Mouse (Mus musculus): Measurements from ENCODE around the gene Gadd45g. TPM values are rescaled to one million over a fixed set of nuclear protein-coding genes. Genes with fewer than 3 reads are reported as not detected.

Gadd45g gene
- polyA plus RNA-seq (2014; fragmentation: Illumina TruSeq; extraction: RNeasy Lipid Tissue Mini Kit (QIAGEN cat#74804); ENCODE audit: insufficient read depth, low read depth, low replicate concordance), result 34.2 TPM

DNA sequence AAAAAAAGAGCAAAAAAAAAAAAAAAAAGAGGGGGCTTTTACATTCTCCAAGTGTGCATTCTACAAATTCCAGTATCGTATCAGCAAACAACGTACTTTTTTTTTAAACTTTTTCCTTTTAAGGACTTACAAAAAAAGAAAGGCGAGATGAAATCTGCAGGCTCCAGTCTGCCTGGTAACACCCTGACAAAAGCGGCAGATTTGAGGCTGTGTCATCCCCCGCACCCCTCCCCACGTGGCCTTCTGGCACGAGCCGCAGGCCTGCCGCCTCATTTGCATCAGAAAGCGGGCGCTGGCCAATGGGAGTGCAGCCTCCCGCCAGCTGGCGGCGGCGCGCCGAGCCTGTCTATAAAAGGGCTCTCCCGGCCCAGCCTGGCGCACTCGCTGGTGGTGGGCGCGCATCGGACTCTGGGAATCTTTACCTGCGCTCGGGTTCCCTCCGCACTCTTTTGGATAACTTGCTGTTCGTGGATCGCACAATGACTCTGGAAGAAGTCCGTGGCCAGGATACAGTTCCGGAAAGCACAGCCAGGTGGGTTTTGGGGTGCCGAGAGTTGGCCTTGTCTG lies at the start of gene Gadd45g:
Gadd45g (plus strand) TSS at position 378 of the 567 bp plus-strand sequence.

Other genes starting within 250 kb of the Gadd45g start
- gene Cks2, start 201.4 kb upstream of the Gadd45g start, polyA plus RNA-seq (2014; fragmentation: Illumina TruSeq; extraction: RNeasy Lipid Tissue Mini Kit (QIAGEN cat#74804); ENCODE audit: insufficient read depth, low read depth, low replicate concordance), result 12.2 TPM
- 7.8 TPM for gene Secisbp2, start 195.0 kb upstream of the Gadd45g start, polyA plus RNA-seq (2014; fragmentation: Illumina TruSeq; extraction: RNeasy Lipid Tissue Mini Kit (QIAGEN cat#74804); ENCODE audit: insufficient read depth, low read depth, low replicate concordance)
- gene Sema4d, start 52.9 kb upstream of the Gadd45g start, polyA plus RNA-seq (2014; fragmentation: Illumina TruSeq; extraction: RNeasy Lipid Tissue Mini Kit (QIAGEN cat#74804); ENCODE audit: insufficient read depth, low read depth, low replicate concordance), result 7.0 TPM

Measured in lung, adult 10 weeks (tissue).